Mouse (Mus musculus) right cerebral cortex, postnatal 36 days (tissue): Measurements from ENCODE around the gene Rxfp3.
"Not testable (repeated sequence)": the region's sequence is repeated elsewhere in the genome, so short reads cannot be mapped to it uniquely, and the experiment has no call there.

Experiments
- DNase-seq, 2 experiments: peaks; one replicate each; pipeline ENCODE4 v3.0.0; 2022; ENCODE audit warnings: low spot score in 2 of 2, mixed read lengths in 1 of 2

The Rxfp3 gene

GRCm38 (mm10) chr15:11035947-11036474, 1.8 kb downstream of the Rxfp3 start:
- no peak for DNase-seq

- no peak for DNase-seq
Measured at GRCm38 (mm10) chr15:11030188-11030587, 7.6 kb downstream of the Rxfp3 start.

GRCm38 (mm10) chr15:11026801-11027561, 10.8 kb downstream of the Rxfp3 start:
- no peak for DNase-seq

GRCm38 (mm10) chr15:11014931-11015330, 22.9 kb downstream of the Rxfp3 start:
- DNase-seq = no peak

GRCm38 (mm10) chr15:11010976-11011548, 26.7 kb downstream of the Rxfp3 start:
- DNase-seq = no peak

GRCm38 (mm10) chr15:11008756-11009155, 29.0 kb downstream of the Rxfp3 start:
- DNase-seq = no peak

- DNase-seq = no peak
Measured at GRCm38 (mm10) chr15:11004646-11005045, 33.1 kb downstream of the Rxfp3 start.

- no peak for DNase-seq
Measured at GRCm38 (mm10) chr15:11003791-11004190, 34.0 kb downstream of the Rxfp3 start.

GRCm38 (mm10) chr15:11000421-11000820, 37.4 kb downstream of the Rxfp3 start, which contains the start of gene Slc45a2:
TSS of gene Slc45a2 (plus strand) at chr15:11000721.
- DNase-seq = no peak

- no peak for DNase-seq
Measured at GRCm38 (mm10) chr15:10999832-11000231, 38.0 kb downstream of the Rxfp3 start.

GRCm38 (mm10) chr15:10991566-10991965, 46.2 kb downstream of the Rxfp3 start:
- DNase-seq = no peak

- DNase-seq = no peak
Measured at GRCm38 (mm10) chr15:10990411-10990810, 47.4 kb downstream of the Rxfp3 start.

GRCm38 (mm10) chr15:10986477-10986876, 51.3 kb downstream of the Rxfp3 start:
- DNase-seq = not testable (repeated sequence)

GRCm38 (mm10) chr15:10985756-10986155, 52.0 kb downstream of the Rxfp3 start:
- DNase-seq = no peak
